Mouse (Mus musculus) heart, postnatal 14 days (tissue): Measurements from ENCODE around the gene Ubap1. TPM values are rescaled to one million over a fixed set of nuclear protein-coding genes. Genes with fewer than 3 reads are reported as not detected.

Source experiments
- DNase-seq, 2 experiments: peaks; one replicate each; pipeline ENCODE4 v3.0.0; 2021 to 2022
- intact Hi-C: fragments of 180-260 bp; cut with DNase I; formaldehyde crosslinking; loops from one replicate; pipeline ENCODE4 v1.15.1; 2025
- total RNA-seq, 2 experiments: library from RNA; stranded (reverse); gene quantifications; 2 replicates each; pipeline ENCODE4 v1.2.3; 2021

The Ubap1 gene
- total RNA-seq, 2 experiments from 2014 or later: 32.9 to 34.2 TPM

- intact Hi-C loops: no loop called here
- no peak for DNase-seq
These were observed 52.4 kb downstream of the Ubap1 start for GRCm38 (mm10) chr4:41401167-41401566.

- no peak for DNase-seq
- intact Hi-C loops: no loop called here
These were observed 52.8 kb downstream of the Ubap1 start for GRCm38 (mm10) chr4:41401573-41401972.

- no peak for DNase-seq
- intact Hi-C loops: no loop called here
These were observed 57.8 kb downstream of the Ubap1 start for GRCm38 (mm10) chr4:41406597-41406996.

DNA sequence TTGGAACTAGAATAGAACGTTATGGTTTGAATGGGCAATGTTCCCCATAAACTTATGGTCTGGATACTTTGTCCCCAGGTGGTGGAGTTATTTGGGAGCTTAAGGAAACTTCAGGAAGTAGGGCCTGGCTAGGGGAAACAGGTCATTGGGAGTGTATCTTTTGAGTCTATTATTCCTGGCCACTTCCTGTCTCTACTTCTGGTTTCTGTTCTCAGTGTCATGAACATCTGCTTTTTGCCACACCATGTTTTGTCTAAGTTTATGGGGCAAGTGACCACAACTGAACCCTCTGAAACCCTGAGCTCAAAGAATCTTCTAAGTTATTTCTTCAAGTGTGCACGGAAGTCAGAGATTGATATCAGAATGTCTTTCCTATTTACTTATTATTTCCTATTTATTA is 58.6 kb downstream of the Ubap1 start:
- intact Hi-C loops: no loop called here
- DNase-seq: no peak

DNA sequence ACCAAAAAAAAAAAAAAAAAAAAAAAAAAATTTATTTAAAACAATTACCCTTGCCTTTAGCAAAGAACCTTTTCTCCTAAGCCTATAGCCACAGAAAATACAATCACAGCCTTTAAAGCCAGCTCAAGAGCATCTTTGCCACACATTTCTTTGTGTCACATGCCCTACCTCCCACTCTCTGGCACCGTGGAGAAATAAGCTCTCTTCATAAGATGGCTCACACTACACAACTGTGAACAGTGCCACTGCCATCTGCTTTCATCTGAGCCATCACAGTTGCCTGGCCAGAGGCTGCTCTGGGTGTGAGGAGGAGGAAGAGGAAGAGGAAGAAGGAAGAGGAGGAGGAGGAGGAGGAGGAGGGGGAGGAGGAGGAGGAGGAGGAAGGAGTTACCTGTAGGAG is 60.5 kb downstream of the Ubap1 start:
- intact Hi-C loops: no loop called here
- no peak for DNase-seq

DNA sequence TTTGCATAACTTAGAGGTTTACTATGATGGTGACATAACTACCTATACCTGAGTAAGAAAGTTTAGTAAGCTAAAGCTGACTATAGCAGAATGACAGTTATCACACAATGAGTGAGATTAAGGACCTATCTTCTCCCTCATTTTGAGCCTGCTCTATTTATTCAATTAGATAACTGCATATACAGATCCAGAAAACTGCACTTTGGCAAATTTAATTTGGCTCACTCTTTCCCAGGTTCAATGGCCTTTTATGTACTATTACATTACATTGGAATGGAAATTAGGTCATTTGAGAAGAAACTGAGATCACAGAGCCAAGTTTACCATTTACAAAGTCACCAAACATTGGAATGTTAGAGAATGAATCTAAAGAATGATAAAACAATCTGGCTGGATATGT is 68.2 kb downstream of the Ubap1 start:
- no peak for DNase-seq
- intact Hi-C loops: no loop called here

DNA sequence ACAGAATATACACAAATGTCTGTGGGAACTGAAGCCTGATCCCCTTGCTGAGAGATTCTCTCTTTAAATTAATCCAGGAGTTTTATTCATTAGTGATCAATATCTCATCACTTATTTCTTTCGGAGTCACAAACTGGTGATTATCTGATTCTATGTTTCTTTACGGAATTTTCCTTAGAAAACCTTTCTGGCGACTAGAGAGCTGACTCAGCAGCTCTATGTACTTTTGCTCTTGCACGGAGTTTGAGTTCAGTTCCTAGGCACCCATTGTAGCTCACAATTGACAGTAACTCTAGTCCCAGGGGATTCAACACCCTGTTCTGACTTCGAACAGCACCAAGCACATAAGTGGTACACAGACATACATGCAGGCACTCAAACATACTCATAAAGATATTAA is 90.1 kb downstream of the Ubap1 start:
- no peak for DNase-seq
- intact Hi-C loops: no loop called here

Other genes starting within 250 kb of the Ubap1 start
- gene Nol6, start 224.5 kb upstream of the Ubap1 start, total RNA-seq: 10 to 100 TPM; 16.3 to 16.8 TPM
- gene Ube2r2, start 213.3 kb upstream of the Ubap1 start, total RNA-seq: 100 to 1,000 TPM; 121 to 132 TPM
- gene Ubap2, start 73.9 kb upstream of the Ubap1 start, total RNA-seq: 10 to 100 TPM; 65.3 to 66.0 TPM
- 10 to 100 TPM; 52.9 to 57.9 TPM for gene Dcaf12, start 34.1 kb upstream of the Ubap1 start, total RNA-seq
- gene Kif24, start 115.9 kb downstream of the Ubap1 start, total RNA-seq: 1 to 10 TPM; 1.2 to 1.4 TPM
- 10 to 100 TPM; 24.6 to 25.8 TPM for gene Nudt2, start 116.2 kb downstream of the Ubap1 start, total RNA-seq
- gene AI464131, start 154.1 kb downstream of the Ubap1 start, total RNA-seq: 10 to 100 TPM; 10.2 to 10.3 TPM
- under 1 TPM in 1 of 2 experiments, not detected in 1; 0.69 TPM for gene 1110017D15Rik, start 168.3 kb downstream of the Ubap1 start, total RNA-seq
- 10 to 100 TPM; 14.5 to 17.3 TPM for gene Fam219a, start 220.5 kb downstream of the Ubap1 start, total RNA-seq
- gene Dnaic1, start 220.8 kb downstream of the Ubap1 start, total RNA-seq: 1 to 10 TPM in 1 of 2 experiments, under 1 TPM in 1; 0.93 to 1.7 TPM